ENCODE assay signal across 10 mouse cellular contexts in the genomic region with DNA sequence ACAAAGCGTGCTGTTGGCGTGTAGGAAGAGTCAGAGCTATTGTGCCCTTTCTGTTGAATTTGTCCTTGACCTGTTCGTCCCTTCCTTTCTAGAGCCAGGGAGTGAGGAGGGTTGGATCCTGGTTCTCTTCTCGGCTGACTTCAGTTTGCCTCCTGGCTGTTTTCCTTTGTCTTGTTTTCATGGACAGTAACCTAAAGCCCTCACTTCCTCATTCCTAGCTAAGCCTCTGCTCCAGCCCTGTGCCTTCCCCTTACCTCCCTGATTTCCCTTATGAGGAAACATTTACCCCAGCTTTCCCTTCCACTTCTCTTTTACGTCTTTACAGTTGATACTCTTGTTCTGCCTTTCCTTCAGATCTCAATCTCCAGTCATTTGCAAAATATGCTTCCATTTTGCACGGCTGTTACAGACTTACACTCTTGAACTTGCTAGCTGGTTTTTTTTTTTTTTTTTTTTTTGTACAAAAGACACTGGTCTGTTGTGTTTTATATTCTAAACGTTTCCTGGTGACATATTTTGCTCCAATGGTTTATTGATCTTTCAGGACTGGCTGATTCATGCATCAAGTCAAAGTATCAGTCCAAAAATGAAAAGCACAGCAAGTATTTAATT. TPM values are rescaled to one million over a fixed set of nuclear protein-coding genes. Genes with fewer than 3 reads are reported as not detected.
A peak's percentile ranks its signal among the peaks of the same experiment; 100 is the strongest.
DNase-seq lines count a peak whose midpoint lies in the region; ATAC-seq and TF ChIP-seq lines count a peak whose summit lies in the region.
"Had no signal": no experiment of that assay in that cellular context is flagged by ENCODE, and none has a peak within 500 bp of the region (broad histone marks: within the 10 kb centered on the region; RNA-seq: fewer than 3 reads in every experiment).

No protein-coding gene starts in this region.

- H3K4me2 ChIP-seq in midbrain, postnatal 0 days (ENCODE audit: low read depth, low read length, poor library complexity, severe bottlenecking), result no peak overlapping the region
- 0 out of 2 replicates have a peak overlapping the region, but pooled peaks have one; percentile 14 for H3K4me2 ChIP-seq in limb, embryonic 13.5 days (replicated peaks)
- H3K4me2 ChIP-seq in stomach, embryonic 16.5 days (ENCODE audit: low read depth, low read length), result no peak overlapping the region

- peaks cover 8% of the 10 kb centered on the region; the same call in 1 of the 2 replicates for H3K4me1 ChIP-seq in midbrain, embryonic 10.5 days
- H3K4me1 ChIP-seq in midbrain, postnatal 0 days (ENCODE audit: insufficient read depth, low read length), result no peaks in the 10 kb centered on the region
- H3K4me1 ChIP-seq in limb, embryonic 13.5 days, result peaks cover 15% of the 10 kb centered on the region; the same call in 1 of the 2 replicates
- peaks cover 11% of the 10 kb centered on the region; the same call in 1 of the 2 replicates for H3K4me1 ChIP-seq in stomach, embryonic 16.5 days (ENCODE audit: control insufficient read depth, insufficient read depth, low read length)

- H3K27ac ChIP-seq in midbrain, embryonic 10.5 days (replicated peaks), result peak overlapping the region; percentile 46; the same call in 1 of the 2 replicates
- H3K27ac ChIP-seq in midbrain, postnatal 0 days (ENCODE audit: low read depth, low read length), result no peak overlapping the region
- 0 out of 2 replicates have a peak overlapping the region, but pooled peaks have one; percentile 39 for H3K27ac ChIP-seq in limb, embryonic 13.5 days
- peak overlapping the region; percentile 48 for H3K27ac ChIP-seq in stomach, embryonic 16.5 days (ENCODE audit: low read length)

- 50% methylated on average over 7 of the region's 7 CpGs for WGBS in midbrain, embryonic 10.5 days
- 49% methylated on average over 7 of the region's 7 CpGs for WGBS in midbrain, postnatal 0 days
- WGBS in limb, embryonic 13.5 days, result 29% methylated on average over 7 of the region's 7 CpGs
- 22% methylated on average over 7 of the region's 7 CpGs for WGBS in stomach, embryonic 16.5 days

- no peaks in the 10 kb centered on the region for H3K27me3 ChIP-seq in midbrain, embryonic 10.5 days (ENCODE audit: low read depth, poor library complexity, severe bottlenecking)
- H3K27me3 ChIP-seq in midbrain, postnatal 0 days (ENCODE audit: insufficient read depth, low read length), result no peaks in the 10 kb centered on the region
- H3K27me3 ChIP-seq in limb, embryonic 13.5 days, result no peaks in the 10 kb centered on the region
- no peaks in the 10 kb centered on the region for H3K27me3 ChIP-seq in stomach, embryonic 16.5 days (ENCODE audit: control insufficient read depth, insufficient read depth, low read length)

- no peaks in the 10 kb centered on the region for H3K9me3 ChIP-seq in midbrain, embryonic 10.5 days (replicated peaks)
- no peaks in the 10 kb centered on the region for H3K9me3 ChIP-seq in midbrain, postnatal 0 days (ENCODE audit: low read length)
- no peaks in the 10 kb centered on the region for H3K9me3 ChIP-seq in limb, embryonic 13.5 days
- H3K9me3 ChIP-seq in stomach, embryonic 16.5 days (replicated peaks; ENCODE audit: control insufficient read depth, low read length), result no peaks in the 10 kb centered on the region

- no peak overlapping the region for H3K4me3 ChIP-seq in midbrain, embryonic 10.5 days
- H3K4me3 ChIP-seq in midbrain, postnatal 0 days (ENCODE audit: low read depth, low read length), result no peak overlapping the region
- H3K4me3 ChIP-seq in limb, embryonic 13.5 days, result no peak overlapping the region
- no peak overlapping the region for H3K4me3 ChIP-seq in stomach, embryonic 16.5 days (replicated peaks; ENCODE audit: low read length)

- H3K36me3 ChIP-seq in midbrain, embryonic 10.5 days, result no peaks in the 10 kb centered on the region
- no peaks in the 10 kb centered on the region for H3K36me3 ChIP-seq in midbrain, postnatal 0 days (ENCODE audit: insufficient read depth, low read length)
- H3K36me3 ChIP-seq in limb, embryonic 13.5 days, result no peaks in the 10 kb centered on the region
- H3K36me3 ChIP-seq in stomach, embryonic 16.5 days (ENCODE audit: control insufficient read depth, insufficient read depth, low read length), result no peaks in the 10 kb centered on the region

- no peak for DNase-seq in midbrain, embryonic 10.5 days (ENCODE audit: low spot score)
- DNase-seq in midbrain, postnatal 0 days (ENCODE audit: low spot score), result no peak
- peak; percentile 17 for DNase-seq in embryo, embryonic 11 days
- no peak for DNase-seq in gastrocnemius, postnatal 4 days (ENCODE audit: low spot score in 2 of 2)
- DNase-seq in left cerebral cortex, adult 18-20 months (ENCODE audit: low spot score in 2 of 2), result no peak
- DNase-seq: adrenal gland, adult 8-10 months; kidney, adult 18-20 months; right cerebral cortex, postnatal 14 days had no signal

- no peak for TF ChIP-seq CTCF in midbrain, postnatal 0 days (IDR thresholded peaks at IDR 0.05)

- no peak for ATAC-seq in midbrain, postnatal 0 days (ENCODE audit: low FRiP score)
- ATAC-seq in limb, embryonic 13.5 days (ENCODE audit: low FRiP score, low read depth), result no peak
- no peak for ATAC-seq in stomach, embryonic 16.5 days (ENCODE audit: insufficient read depth, low FRiP score)

- no peak overlapping the region for H3K9ac ChIP-seq in midbrain, postnatal 0 days (replicated peaks; ENCODE audit: low read length, poor library complexity, severe bottlenecking)
- H3K9ac ChIP-seq in limb, embryonic 13.5 days, result no peak overlapping the region
- H3K9ac ChIP-seq in stomach, embryonic 16.5 days (ENCODE audit: low read length), result no peak overlapping the region

RNA-seq across cellular contexts. Expression of a gene that starts 50.5 kb away (rescaled TPM):
- 36.6 and 40.0 TPM in 2 replicates for polyA plus RNA-seq in midbrain, embryonic 10.5 days (2016; fragmentation: Nextera tagmentation; extraction: Ambion mirVana)
- 182 and 231 TPM in 2 replicates for total RNA-seq in midbrain, postnatal 0 days (2014; rRNA removed)
- polyA plus RNA-seq in midbrain, postnatal 0 days (2015; fragmentation: Nextera tagmentation; extraction: Ambion mirVana), result 121 and 132 TPM in 2 replicates
- 19.9 and 20.3 TPM in 2 replicates for polyA plus RNA-seq in limb, embryonic 13.5 days (2015; fragmentation: Nextera tagmentation; extraction: Ambion mirVana)
- polyA plus RNA-seq in stomach, embryonic 16.5 days (2015; fragmentation: Nextera tagmentation; extraction: Ambion mirVana), result 19.5 and 22.6 TPM in 2 replicates
- total RNA-seq in gastrocnemius, postnatal 4 days (2021), result 10 to 100 TPM; 13.7 to 22.5 TPM
- 10 to 100 TPM; 72.3 to 76.7 TPM for total RNA-seq in left cerebral cortex, adult 18-20 months (2021)
